9 mouse cellular contexts compared by ENCODE assay signal in genomic region chr6:87383926-87384691, GRCm38 (mm10). TPM values are rescaled to one million over a fixed set of nuclear protein-coding genes. Genes with fewer than 3 reads are reported as not detected.
DNase-seq lines count a peak whose midpoint lies in the region; ATAC-seq and TF ChIP-seq lines count a peak whose summit lies in the region.
"Had no signal": no experiment of that assay in that cellular context is flagged by ENCODE, and none has a peak within 500 bp of the region (broad histone marks: within the 10 kb centered on the region; RNA-seq: fewer than 3 reads in every experiment).

No protein-coding gene starts in this region.

- H3K4me3 ChIP-seq in heart, embryonic 11.5 days (ENCODE audit: low read depth, low read length) = peak overlapping the region; percentile 31
- peak overlapping the region; percentile 48 to 67 for H3K4me3 ChIP-seq in ES-E14 (ENCODE audit: insufficient read depth in 1 of 2, low read depth in 1 of 2, low read length in 2 of 2, poor library complexity in 1 of 2, severe bottlenecking in 1 of 2)
- H3K4me3 ChIP-seq in forebrain, embryonic 10.5 days = peak overlapping the region; percentile 46
- peak overlapping the region; percentile 27 for H3K4me3 ChIP-seq in intestine, embryonic 16.5 days (ENCODE audit: low read length)

- H3K9ac ChIP-seq in heart, embryonic 11.5 days (ENCODE audit: low read depth, low read length) = 0 out of 2 replicates have a peak overlapping the region, but pooled peaks have one; percentile 35
- 0 out of 2 replicates have a peak overlapping the region, but pooled peaks have one; percentile 46 for H3K9ac ChIP-seq in ES-E14 (ENCODE audit: insufficient read depth, low read depth, low read length, poor library complexity, severe bottlenecking)
- H3K9ac ChIP-seq in intestine, embryonic 16.5 days (ENCODE audit: low read depth, low read length) = 0 out of 2 replicates have a peak overlapping the region, but pooled peaks have one; percentile 12

- no peak for DNase-seq in heart, adult 8-10 months (ENCODE audit: low spot score)
- peak; percentile 34 for DNase-seq in ES-E14 (ENCODE audit: low read depth, low spot score)
- no peak for DNase-seq in forebrain, embryonic 10.5 days (ENCODE audit: extremely low spot score, low spot score)
- DNase-seq in lung, postnatal 10 days = peak; percentile 63
- peak; percentile 24 for DNase-seq in splenic B cell, adult 2 months (ENCODE audit: low read depth, low spot score)
- DNase-seq in thymus, postnatal 36 days = no peak

- no peak for ATAC-seq in heart, embryonic 11.5 days (replicated peaks; ENCODE audit: insufficient number of reproducible peaks, low FRiP score, low TSS enrichment)
- ATAC-seq in intestine, embryonic 16.5 days = peak; percentile 34; the same call in 1 of the 2 replicates

- no peaks in the 10 kb centered on the region for H3K36me3 ChIP-seq in heart, embryonic 11.5 days (ENCODE audit: control insufficient read depth, insufficient read depth, low read length)
- no peaks in the 10 kb centered on the region for H3K36me3 ChIP-seq in ES-E14 (ENCODE audit: control insufficient read depth, insufficient read depth, low read length, poor library complexity, severe bottlenecking)
- no peaks in the 10 kb centered on the region for H3K36me3 ChIP-seq in forebrain, embryonic 10.5 days (replicated peaks)
- H3K36me3 ChIP-seq in intestine, embryonic 16.5 days (ENCODE audit: control insufficient read depth, insufficient read depth, low read length) = no peaks in the 10 kb centered on the region
- H3K36me3 ChIP-seq in splenic B cell, adult 2 months (ENCODE audit: control insufficient read depth, insufficient read depth, low read length, poor library complexity, severe bottlenecking) = no peaks in the 10 kb centered on the region

- peak overlapping the region; percentile 59 for H3K4me2 ChIP-seq in heart, embryonic 11.5 days
- H3K4me2 ChIP-seq in intestine, embryonic 16.5 days (ENCODE audit: low read depth, low read length) = peak overlapping the region; percentile 53

- no peaks in the 10 kb centered on the region for H3K4me1 ChIP-seq in heart, embryonic 11.5 days (ENCODE audit: control insufficient read depth, insufficient read depth, low read length)
- H3K4me1 ChIP-seq in ES-E14 (ENCODE audit: control insufficient read depth in 2 of 2, insufficient read depth in 2 of 2, low read length in 2 of 2, poor library complexity in 1 of 2) = no peaks in the 10 kb centered on the region
- H3K4me1 ChIP-seq in forebrain, embryonic 10.5 days = peaks cover 18% of the 10 kb centered on the region
- H3K4me1 ChIP-seq in intestine, embryonic 16.5 days (ENCODE audit: control insufficient read depth, insufficient read depth, low read length) = peaks cover 9% of the 10 kb centered on the region; the same call in 1 of the 2 replicates

- H3K9me3 ChIP-seq in heart, embryonic 11.5 days (replicated peaks; ENCODE audit: control insufficient read depth, low read length) = no peaks in the 10 kb centered on the region
- no peaks in the 10 kb centered on the region for H3K9me3 ChIP-seq in ES-E14 (ENCODE audit: control insufficient read depth, insufficient read depth, low read depth, low read length)
- H3K9me3 ChIP-seq in forebrain, embryonic 10.5 days = no peaks in the 10 kb centered on the region
- H3K9me3 ChIP-seq in intestine, embryonic 16.5 days (ENCODE audit: control insufficient read depth, low read length) = no peaks in the 10 kb centered on the region

- peaks cover 63% of the 10 kb centered on the region for H3K27me3 ChIP-seq in heart, embryonic 11.5 days (ENCODE audit: control insufficient read depth, insufficient read depth, low read length)
- peaks cover 48% of the 10 kb centered on the region for H3K27me3 ChIP-seq in forebrain, embryonic 10.5 days (ENCODE audit: poor library complexity, severe bottlenecking)
- peaks cover 6% of the 10 kb centered on the region; the same call in 1 of the 2 replicates for H3K27me3 ChIP-seq in intestine, embryonic 16.5 days (replicated peaks; ENCODE audit: control insufficient read depth, insufficient read depth, low read length)
- no peaks in the 10 kb centered on the region for H3K27me3 ChIP-seq in splenic B cell, adult 2 months (ENCODE audit: control insufficient read depth, insufficient read depth, low read length, poor library complexity, severe bottlenecking)

- H3K27ac ChIP-seq in heart, embryonic 11.5 days (ENCODE audit: low read depth, low read length) = no peak overlapping the region
- H3K27ac ChIP-seq in ES-E14 (ENCODE audit: insufficient read depth, low read depth, low read length, poor library complexity, severe bottlenecking) = no peak overlapping the region
- H3K27ac ChIP-seq in forebrain, embryonic 10.5 days = no peak overlapping the region
- no peak overlapping the region for H3K27ac ChIP-seq in intestine, embryonic 16.5 days (ENCODE audit: low read length)

- WGBS in heart, embryonic 11.5 days (ENCODE audit: insufficient replicate concordance) = 8% methylated on average over 24 of the region's 24 CpGs
- WGBS in forebrain, embryonic 10.5 days = 8% methylated on average over 24 of the region's 24 CpGs
- WGBS in intestine, embryonic 16.5 days = 9% methylated on average over 24 of the region's 24 CpGs

- in situ Hi-C loops in ES-E14 (cut with MboI; ENCODE audit: low sequenced_read_pairs in 2 of 2, unreplicated experiment in 2 of 2) = no loop called here

TF ChIP-seq in ES-E14, 5 proteins besides CTCF, POLR2A, EP300 and RAD21:
- TF ChIP-seq HCFC1 (IDR thresholded peaks at IDR 0.05; ENCODE audit: borderline replicate concordance, insufficient read depth, low read length) = no peak
- no peak for TF ChIP-seq MAFK (IDR thresholded peaks at IDR 0.05; ENCODE audit: insufficient read depth, low read depth, low read length)
- TF ChIP-seq ZC3H11A (IDR thresholded peaks at IDR 0.05; ENCODE audit: borderline replicate concordance, low read depth, low read length) = no peak
- no peak for TF ChIP-seq ZNF384 (IDR thresholded peaks at IDR 0.05; ENCODE audit: low read depth, low read length)
- TF ChIP-seq CHD2 (IDR thresholded peaks at IDR 0.05; ENCODE audit: low read depth, low read length) = no peak

RNA-seq across cellular contexts. Expression of gene Gkn3, which starts 4.6 kb away (rescaled TPM):
- 1.3 and 2.1 TPM in 2 replicates for polyA plus RNA-seq in heart, embryonic 11.5 days (2014; fragmentation: Nextera tagmentation; extraction: Ambion mirVana)
- 1 to 10 TPM in 3 of 4 experiments, under 1 TPM in 1; 0.53 to 2.5 (median 1.5) TPM for total RNA-seq in heart, adult 8-10 months (2022)
- total RNA-seq in ES-E14 (2012; rRNA removed) = not detected in 2 replicates
- polyA plus RNA-seq in forebrain, embryonic 10.5 days (2016; fragmentation: Nextera tagmentation; extraction: Ambion mirVana) = not detected in 2 replicates
- 0.21 and 0.38 TPM in 2 replicates for polyA plus RNA-seq in intestine, embryonic 16.5 days (2015; fragmentation: Nextera tagmentation; extraction: Ambion mirVana)

RNA-seq across cellular contexts. Expression of gene Gkn2, which starts 11.0 kb away (rescaled TPM):
- polyA plus RNA-seq in heart, embryonic 11.5 days (2014; fragmentation: Nextera tagmentation; extraction: Ambion mirVana) = not detected in 2 replicates
- not detected for total RNA-seq in heart, adult 8-10 months (2022)
- total RNA-seq in ES-E14 (2012; rRNA removed) = not detected in 2 replicates
- polyA plus RNA-seq in forebrain, embryonic 10.5 days (2016; fragmentation: Nextera tagmentation; extraction: Ambion mirVana) = not detected in 2 replicates
- not detected in 2 replicates for polyA plus RNA-seq in intestine, embryonic 16.5 days (2015; fragmentation: Nextera tagmentation; extraction: Ambion mirVana)

RNA-seq across cellular contexts. Expression of gene Gkn1, which starts 33.4 kb away (rescaled TPM):
- polyA plus RNA-seq in heart, embryonic 11.5 days (2014; fragmentation: Nextera tagmentation; extraction: Ambion mirVana) = not detected in 2 replicates
- total RNA-seq in heart, adult 8-10 months (2022) = not detected
- total RNA-seq in ES-E14 (2012; rRNA removed) = not detected in 2 replicates
- polyA plus RNA-seq in forebrain, embryonic 10.5 days (2016; fragmentation: Nextera tagmentation; extraction: Ambion mirVana) = not detected in 2 replicates
- not detected in 2 replicates for polyA plus RNA-seq in intestine, embryonic 16.5 days (2015; fragmentation: Nextera tagmentation; extraction: Ambion mirVana)

RNA-seq across cellular contexts. Expression of gene Bmp10, which starts 44.7 kb away (rescaled TPM):
- 8.0 and 8.2 TPM in 2 replicates for polyA plus RNA-seq in heart, embryonic 11.5 days (2014; fragmentation: Nextera tagmentation; extraction: Ambion mirVana)
- 10 to 100 TPM; 20.9 to 75.6 (median 50.9) TPM for total RNA-seq in heart, adult 8-10 months (2022)
- total RNA-seq in ES-E14 (2012; rRNA removed) = not detected in 2 replicates
- not detected in 2 replicates for polyA plus RNA-seq in forebrain, embryonic 10.5 days (2016; fragmentation: Nextera tagmentation; extraction: Ambion mirVana)
- polyA plus RNA-seq in intestine, embryonic 16.5 days (2015; fragmentation: Nextera tagmentation; extraction: Ambion mirVana) = not detected in 2 replicates
- polyA plus RNA-seq: large intestine, adult 2 months had no signal

RNA-seq across cellular contexts. Expression of gene Antxr1, which starts 48.5 kb away (rescaled TPM):
- polyA plus RNA-seq in heart, embryonic 11.5 days (2014; fragmentation: Nextera tagmentation; extraction: Ambion mirVana) = 3.9 and 4.5 TPM in 2 replicates
- 1 to 10 TPM; 5.6 to 6.6 (median 6.0) TPM for total RNA-seq in heart, adult 8-10 months (2022)
- 2.0 and 2.5 TPM in 2 replicates for total RNA-seq in ES-E14 (2012; rRNA removed)
- polyA plus RNA-seq in forebrain, embryonic 10.5 days (2016; fragmentation: Nextera tagmentation; extraction: Ambion mirVana) = 3.7 and 4.3 TPM in 2 replicates
- polyA plus RNA-seq in intestine, embryonic 16.5 days (2015; fragmentation: Nextera tagmentation; extraction: Ambion mirVana) = 3.9 and 4.1 TPM in 2 replicates

Comparison
In these comparisons a context has a peak if more than half of its experiments do, and no peak if none do; other contexts are left out.
1. DNase-seq: peak in ES-E14 (single experiment), lung, postnatal 10 days (single experiment) and splenic B cell, adult 2 months (single experiment); none in heart, adult 8-10 months (single experiment), forebrain, embryonic 10.5 days (single experiment) and thymus, postnatal 36 days (0 of 2).
2. Peak in every context shown above with its lines, with median percentiles within 50 percentile points of each other: H3K4me3 ChIP-seq and H3K9ac ChIP-seq.